Mouse (Mus musculus) ES-E14 (cell line): ENCODE measurements around the gene Rita1. TPM values are rescaled to one million over a fixed set of nuclear protein-coding genes. Genes with fewer than 3 reads are reported as not detected.
A peak's percentile ranks its signal among the peaks of the same experiment; 100 is the strongest.

Experiments
- DNase-seq: peaks from one replicate; pipeline ENCODE4 v3.0.0-alpha.2; 2013; ENCODE audit warnings: low read depth, low spot score
- H3K27ac ChIP-seq: 2 replicates; pipeline ENCODE4 v1.5.1; 2012; ENCODE audit warnings: low read depth, mild to moderate bottlenecking, low read length, moderate library complexity, mixed read lengths; ENCODE audit not compliant: poor library complexity, insufficient read depth, severe bottlenecking
- H3K36me3 ChIP-seq: 2 replicates; pipeline ENCODE4 v1.6.1; 2012; ENCODE audit warnings: mild to moderate bottlenecking, low read length, moderate library complexity, mixed read lengths; ENCODE audit not compliant: control insufficient read depth, poor library complexity, insufficient read depth, severe bottlenecking
- H3K4me1 ChIP-seq, 2 experiments: fragments of 150-350 bp in 1 of 2; sonication (generic) in 1 of 2; 2 replicates each; pipeline ENCODE4 v1.6.1; 2012; ENCODE audit warnings: low read length in 2 of 2, mild to moderate bottlenecking in 1 of 2, mixed read lengths in 1 of 2; ENCODE audit not compliant: control insufficient read depth in 2 of 2, insufficient read depth in 2 of 2, poor library complexity in 1 of 2
- H3K4me3 ChIP-seq, 2 experiments: fragments of 150-350 bp in 1 of 2; sonication (generic) in 1 of 2; 2 replicates each; pipeline ENCODE4 v1.5.1; 2012; ENCODE audit warnings: low read length in 2 of 2, low read depth in 1 of 2, mild to moderate bottlenecking in 1 of 2, mixed read lengths in 1 of 2; ENCODE audit not compliant: insufficient read depth in 1 of 2, poor library complexity in 1 of 2, severe bottlenecking in 1 of 2
- H3K9ac ChIP-seq: 2 replicates; pipeline ENCODE4 v1.6.1; 2012; ENCODE audit warnings: low read depth, mild to moderate bottlenecking, low read length, mixed read lengths; ENCODE audit not compliant: poor library complexity, insufficient read depth, severe bottlenecking
- H3K9me3 ChIP-seq: fragments of 150-350 bp; sonication (generic); 2 replicates; pipeline ENCODE4 v1.6.1; 2012; ENCODE audit warnings: low read depth, mild to moderate bottlenecking, low read length; ENCODE audit not compliant: control insufficient read depth, insufficient read depth
- CHD2 ChIP-seq: IDR thresholded peaks from 2 replicates; pipeline ENCODE4 v1.6.1; 2014; ENCODE audit warnings: mild to moderate bottlenecking, low read depth, low read length, inconsistent platforms
- HCFC1 ChIP-seq: IDR thresholded peaks from 2 replicates; pipeline ENCODE4 v1.6.1; 2012; ENCODE audit warnings: low read length, inconsistent platforms, borderline replicate concordance; ENCODE audit not compliant: insufficient read depth
- MAFK ChIP-seq: IDR thresholded peaks from 2 replicates; pipeline ENCODE4 v1.6.1; 2014; ENCODE audit warnings: mild to moderate bottlenecking, low read depth, low read length, inconsistent platforms; ENCODE audit not compliant: insufficient read depth
- ZC3H11A ChIP-seq: IDR thresholded peaks from 2 replicates; pipeline ENCODE4 v1.6.1; 2012; ENCODE audit warnings: low read depth, mild to moderate bottlenecking, inconsistent platforms, low read length, borderline replicate concordance
- ZNF384 ChIP-seq: IDR thresholded peaks from 2 replicates; pipeline ENCODE4 v1.6.1; 2012; ENCODE audit warnings: low read depth, low read length, inconsistent platforms
- in situ Hi-C, 2 experiments: fragments of 600-800 bp; cut with MboI; formaldehyde crosslinking; loops; one replicate each; pipeline ENCODE4 v1.15.1; 2025; ENCODE audit warnings: low sequenced_read_pairs in 2 of 2, inconsistent platforms in 1 of 2; ENCODE audit not compliant: unreplicated experiment in 2 of 2
- total RNA-seq: library from RNA; depleted of rRNA; stranded (reverse); fragments of 300-350 nt; gene quantifications from 2 replicates; pipeline ENCODE4 v1.2.3, GENCODE M21; 2012

Gene Rita1
- total RNA-seq, 1 experiment = 23.7 TPM

GRCm38 (mm10) chr5:120579898-120580626 lies 32.3 kb downstream of the Rita1 start:
- Histone ChIP-seq H3K36me3 (no peaks in the 10 kb centered on the region), H3K4me3 (no peak overlapping the region), H3K4me1 (peaks cover 2 to 25% of the 10 kb centered on the region in 2 experiments), H3K9me3 (no peaks in the 10 kb centered on the region), H3K27ac (no peak overlapping the region), H3K9ac (no peak overlapping the region)
- DNase-seq = no peak
- in situ Hi-C loops = no loop called here
- no peak for TF ChIP-seq MAFK
- TF ChIP-seq ZNF384 = no peak
- TF ChIP-seq ZC3H11A = no peak
- no peak for TF ChIP-seq CHD2
- TF ChIP-seq HCFC1 = no peak

DNA sequence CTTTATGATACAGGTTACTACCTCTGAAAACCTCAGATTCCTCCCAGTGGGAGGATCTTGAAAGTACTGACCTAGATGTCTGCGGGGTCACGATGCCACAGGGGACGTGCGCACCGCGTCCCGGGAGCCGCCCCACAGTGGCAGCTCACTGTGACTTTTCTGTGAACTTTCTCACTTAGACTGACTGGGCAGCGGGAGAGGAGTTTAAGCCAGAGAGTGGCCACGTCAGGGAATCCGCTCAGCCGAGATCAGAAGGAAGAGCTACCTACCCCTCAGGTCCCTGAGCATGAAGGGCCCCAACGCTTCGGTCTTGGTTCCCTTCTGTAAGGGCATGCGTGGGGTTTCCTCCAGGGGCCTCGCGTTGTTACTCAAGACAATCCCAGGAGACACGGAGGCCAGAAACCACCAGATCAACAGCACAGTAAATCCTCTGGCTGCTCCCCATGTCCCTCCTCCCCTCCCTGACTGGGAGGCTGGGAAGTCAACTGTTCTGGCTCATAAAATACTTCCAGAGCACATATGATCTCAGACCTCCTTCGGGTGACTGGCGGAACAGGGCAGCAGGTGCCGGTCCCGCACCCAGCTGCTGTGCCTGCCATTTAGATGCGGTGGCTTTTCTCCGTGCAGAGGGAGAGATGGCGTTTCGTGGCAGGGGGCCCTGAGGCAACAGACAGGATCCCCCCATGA lies 33.0 kb downstream of the Rita1 start:
- no peak for TF ChIP-seq ZC3H11A
- no peak for TF ChIP-seq ZNF384
- no peak for TF ChIP-seq MAFK
- TF ChIP-seq HCFC1 = no peak
- no peak for TF ChIP-seq CHD2
- in situ Hi-C loops = no loop called here
- Histone ChIP-seq H3K36me3 (no peaks in the 10 kb centered on the region), H3K27ac (no peak overlapping the region), H3K4me1 (peaks cover 2 to 24% of the 10 kb centered on the region in 2 experiments; a peak in 3 of 4 replicates), H3K9ac (peak overlapping the region; percentile 10; the same call in 1 of the 2 replicates), H3K9me3 (no peaks in the 10 kb centered on the region), H3K4me3 (no peak overlapping the region)
- DNase-seq = no peak

GRCm38 (mm10) chr5:120578504-120579081 lies 33.8 kb downstream of the Rita1 start:
- Histone ChIP-seq H3K9ac (no peak overlapping the region), H3K4me1 (peaks cover 2 to 24% of the 10 kb centered on the region in 2 experiments; a peak in 3 of 4 replicates), H3K27ac (no peak overlapping the region), H3K4me3 (no peak overlapping the region), H3K36me3 (no peaks in the 10 kb centered on the region), H3K9me3 (no peaks in the 10 kb centered on the region)
- in situ Hi-C loops = no loop called here
- TF ChIP-seq ZC3H11A (no peak), HCFC1 (no peak), CHD2 (no peak), ZNF384 (no peak), MAFK (no peak)
- DNase-seq = no peak

- TF ChIP-seq MAFK (no peak), ZNF384 (no peak), CHD2 (no peak)
- in situ Hi-C loops = no loop called here
- Histone ChIP-seq H3K27ac (no peak overlapping the region), H3K36me3 (no peaks in the 10 kb centered on the region), H3K4me1 (peaks cover 2 to 24% of the 10 kb centered on the region in 2 experiments; a peak in 3 of 4 replicates), H3K9ac (no peak overlapping the region), H3K4me3 (no peak overlapping the region), H3K9me3 (no peaks in the 10 kb centered on the region)
- no peak for DNase-seq
These were observed 34.4 kb downstream of the Rita1 start for GRCm38 (mm10) chr5:120577935-120578441.
